Mouse (Mus musculus) spleen, postnatal 14 days (tissue): ENCODE data around the gene Gm8882.
"Not testable (repeated sequence)": the region's sequence is repeated elsewhere in the genome, so short reads cannot be mapped to it uniquely, and the experiment has no call there.

Source experiments
- DNase-seq, 2 experiments: peaks; one replicate each; pipeline ENCODE4 v3.0.0; 2021 to 2022; ENCODE audit warnings: low spot score in 2 of 2

Gm8882 gene

DNA sequence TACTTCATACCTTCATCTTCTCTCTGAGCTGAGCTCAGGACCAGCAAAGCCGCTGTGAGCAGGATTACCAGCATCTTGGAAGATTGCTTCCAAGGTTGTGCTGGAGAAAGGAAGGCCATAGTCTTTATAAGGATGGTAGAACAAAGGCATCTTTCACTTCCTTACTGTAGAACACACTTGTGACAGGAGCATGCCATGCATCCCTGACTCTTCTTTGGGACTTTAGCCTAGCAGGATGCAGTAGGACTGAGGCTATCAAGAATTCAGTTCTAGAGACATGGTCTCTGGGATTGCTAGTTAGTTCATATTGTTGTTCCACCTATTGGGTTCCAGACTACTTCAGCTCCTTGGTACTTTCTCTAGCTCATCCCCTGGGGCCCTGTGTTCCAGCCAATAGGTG, at the start of gene Gm8882:
Gene Gm8882, minus strand, starts transcription at position 101 of the 400 bp plus-strand sequence.
- DNase-seq = not testable (repeated sequence)

DNA sequence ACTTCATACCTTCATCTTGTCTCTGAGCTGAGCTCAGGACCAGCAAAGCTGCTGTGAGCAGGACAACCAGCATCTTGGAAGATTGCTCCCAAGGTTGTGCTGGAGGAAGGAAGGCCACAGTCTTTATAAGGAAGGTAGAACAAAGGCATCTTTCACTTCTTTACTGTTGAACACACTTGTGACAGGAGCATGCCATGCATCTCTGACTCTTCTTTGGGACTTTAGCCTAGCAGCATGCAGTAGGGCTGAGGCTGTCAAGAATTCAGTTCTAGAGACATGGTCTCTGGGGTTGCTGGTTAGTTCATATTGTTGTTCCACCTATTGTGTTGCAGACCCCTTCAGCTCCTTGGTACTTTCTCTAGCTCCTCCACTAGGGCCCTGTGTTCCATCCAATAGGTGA, 49.3 kb downstream of the Gm8882 start, which contains the start of gene Prpmp5:
Gene Prpmp5, minus strand, starts transcription at position 101 of the 400 bp plus-strand sequence.
- not testable (repeated sequence) for DNase-seq
